Comparison of ENCODE assay signal across 13 mouse cellular contexts in the genomic region with DNA sequence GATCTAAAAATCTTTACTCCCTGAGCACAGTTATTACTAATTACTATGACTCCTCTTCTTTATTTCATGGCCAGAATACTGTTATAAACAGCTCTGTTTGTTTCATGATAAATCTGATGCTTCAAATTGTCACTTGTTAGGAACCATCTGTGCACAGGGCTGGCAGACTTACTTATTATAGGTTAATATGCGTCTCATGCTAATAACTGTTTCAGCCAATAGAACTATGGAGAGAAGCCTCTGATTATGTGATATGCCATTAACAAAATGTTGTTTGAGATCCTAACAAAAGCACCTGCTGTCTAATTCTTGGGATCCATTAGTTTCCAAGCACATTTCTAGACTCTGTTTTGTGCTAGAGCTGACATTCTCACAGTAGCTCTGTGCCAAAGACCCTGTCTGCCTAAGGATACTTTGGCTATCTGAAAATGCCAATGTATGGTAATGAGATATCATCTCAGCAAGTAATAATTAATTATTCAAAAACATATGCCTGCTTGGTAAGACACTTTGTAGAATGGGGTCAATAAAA.
"Had no signal": no experiment of that assay in that cellular context is flagged by ENCODE, and none has a peak within 500 bp of the region (broad histone marks: within the 10 kb centered on the region; RNA-seq: fewer than 3 reads in every experiment).

No protein-coding gene starts in this region.

- H3K4me2 ChIP-seq: limb, embryonic 13.5 days; neural tube, embryonic 15.5 days had no signal

- H3K27me3 ChIP-seq: limb, embryonic 13.5 days; neural tube, embryonic 15.5 days had no signal

- H3K4me1 ChIP-seq: limb, embryonic 13.5 days; neural tube, embryonic 15.5 days had no signal

- H3K9me3 ChIP-seq: limb, embryonic 13.5 days; neural tube, embryonic 15.5 days had no signal

- H3K36me3 ChIP-seq: limb, embryonic 13.5 days; neural tube, embryonic 15.5 days had no signal

- H3K27ac ChIP-seq: limb, embryonic 13.5 days; liver, embryonic 14.5 days; neural tube, embryonic 15.5 days had no signal

- H3K9ac ChIP-seq: limb, embryonic 13.5 days; liver, embryonic 14.5 days; neural tube, embryonic 15.5 days had no signal

- H3K4me3 ChIP-seq: limb, embryonic 13.5 days; myocyte; neural tube, embryonic 15.5 days had no signal

- DNase-seq: kidney, postnatal 10 days; kidney, postnatal 4 days; left cerebral cortex, postnatal 4 days; lung, adult 18-20 months; midbrain, embryonic 14.5 days; right cerebral cortex, postnatal 4 days; spleen, adult 18-20 months; thymus, adult 18-20 months; thymus, postnatal 14 days had no signal
